Mouse (Mus musculus): Measurements from ENCODE around the gene Smox. TPM values are rescaled to one million over a fixed set of nuclear protein-coding genes. Genes with fewer than 3 reads are reported as not detected.

The Smox gene
- polyA plus RNA-seq, 1 experiment from 2014 or later, result 21.2 TPM

- Histone ChIP-seq H3K4me2 (ENCODE audit: low read length) (no peak overlapping the region), H3K4me3 (ENCODE audit: low read depth, low read length) (no peak overlapping the region), H3K27me3 (replicated peaks; ENCODE audit: control insufficient read depth, insufficient read depth, low read length) (peaks cover 49% of the 10 kb centered on the region), H3K36me3 (ENCODE audit: control insufficient read depth, insufficient read depth, low read length) (no peaks in the 10 kb centered on the region), H3K9me3 (ENCODE audit: control insufficient read depth, low read length) (no peaks in the 10 kb centered on the region), H3K4me1 (replicated peaks; ENCODE audit: control insufficient read depth, insufficient read depth, low read length) (no peaks in the 10 kb centered on the region), H3K9ac (ENCODE audit: low read length) (no peak overlapping the region), H3K27ac (ENCODE audit: low read depth) (no peak overlapping the region)
- WGBS, result 21% methylated on average over 9 of the region's 9 CpGs
- no peak for ATAC-seq (replicated peaks; ENCODE audit: low FRiP score, low TSS enrichment, low read depth)
- DNase-seq (ENCODE audit: low spot score), result no peak
Measured at GRCm38 (mm10) chr2:131552736-131553400, 61.6 kb downstream of the Smox start.

- Histone ChIP-seq H3K9ac (ENCODE audit: low read length) (no peak overlapping the region), H3K36me3 (ENCODE audit: control insufficient read depth, insufficient read depth, low read length) (no peaks in the 10 kb centered on the region), H3K4me2 (ENCODE audit: low read length) (no peak overlapping the region), H3K4me3 (ENCODE audit: low read depth, low read length) (no peak overlapping the region), H3K9me3 (ENCODE audit: control insufficient read depth, low read length) (no peaks in the 10 kb centered on the region), H3K4me1 (replicated peaks; ENCODE audit: control insufficient read depth, insufficient read depth, low read length) (peaks cover 7% of the 10 kb centered on the region; the same call in 1 of the 2 replicates), H3K27me3 (replicated peaks; ENCODE audit: control insufficient read depth, insufficient read depth, low read length) (peaks cover 67% of the 10 kb centered on the region), H3K27ac (ENCODE audit: low read depth) (no peak overlapping the region)
- DNase-seq (ENCODE audit: low spot score), result no peak
- ATAC-seq (replicated peaks; ENCODE audit: low FRiP score, low TSS enrichment, low read depth), result no peak
- WGBS, result 76% methylated on average over 2 of the region's 2 CpGs
Measured at GRCm38 (mm10) chr2:131557896-131558295, 66.6 kb downstream of the Smox start.

GRCm38 (mm10) chr2:131560205-131560919, 69.1 kb downstream of the Smox start:
- Histone ChIP-seq H3K9me3 (ENCODE audit: control insufficient read depth, low read length) (no peaks in the 10 kb centered on the region), H3K27ac (ENCODE audit: low read depth) (no peak overlapping the region), H3K4me3 (ENCODE audit: low read depth, low read length) (no peak overlapping the region), H3K9ac (ENCODE audit: low read length) (no peak overlapping the region), H3K4me1 (replicated peaks; ENCODE audit: control insufficient read depth, insufficient read depth, low read length) (peaks cover 10% of the 10 kb centered on the region; the same call in 1 of the 2 replicates), H3K27me3 (replicated peaks; ENCODE audit: control insufficient read depth, insufficient read depth, low read length) (peaks cover 85% of the 10 kb centered on the region), H3K4me2 (ENCODE audit: low read length) (0 out of 2 replicates have a peak overlapping the region, but pooled peaks have one; percentile 24), H3K36me3 (ENCODE audit: control insufficient read depth, insufficient read depth, low read length) (no peaks in the 10 kb centered on the region)
- ATAC-seq (replicated peaks; ENCODE audit: low FRiP score, low TSS enrichment, low read depth) (no peak), DNase-seq (ENCODE audit: low spot score) (peak; percentile 49)
- WGBS, result 45% methylated on average over 2 of the region's 2 CpGs

- H3K27ac ChIP-seq (ENCODE audit: low read depth), result no peak overlapping the region
- WGBS, result 3% methylated on average over 31 of the region's 33 CpGs
- H3K4me1 ChIP-seq (replicated peaks; ENCODE audit: control insufficient read depth, insufficient read depth, low read length), result peaks cover 10% of the 10 kb centered on the region; the same call in 1 of the 2 replicates
- DNase-seq (ENCODE audit: low spot score) (peak; percentile 59), ATAC-seq (replicated peaks; ENCODE audit: low FRiP score, low TSS enrichment, low read depth) (no peak)
- H3K4me3 ChIP-seq (ENCODE audit: low read depth, low read length), result peak overlapping the region; percentile 43
- no peaks in the 10 kb centered on the region for H3K9me3 ChIP-seq (ENCODE audit: control insufficient read depth, low read length)
- peak overlapping the region; percentile 73 for H3K4me2 ChIP-seq (ENCODE audit: low read length)
- H3K36me3 ChIP-seq (ENCODE audit: control insufficient read depth, insufficient read depth, low read length), result no peaks in the 10 kb centered on the region
- H3K9ac ChIP-seq (ENCODE audit: low read length), result no peak overlapping the region
- H3K27me3 ChIP-seq (replicated peaks; ENCODE audit: control insufficient read depth, insufficient read depth, low read length), result peaks cover 82% of the 10 kb centered on the region
Measured at GRCm38 (mm10) chr2:131561344-131561870, 70.1 kb downstream of the Smox start.

- Histone ChIP-seq H3K4me1 (replicated peaks; ENCODE audit: control insufficient read depth, insufficient read depth, low read length) (peaks cover 10% of the 10 kb centered on the region; the same call in 1 of the 2 replicates), H3K36me3 (ENCODE audit: control insufficient read depth, insufficient read depth, low read length) (no peaks in the 10 kb centered on the region), H3K9me3 (ENCODE audit: control insufficient read depth, low read length) (no peaks in the 10 kb centered on the region), H3K27me3 (replicated peaks; ENCODE audit: control insufficient read depth, insufficient read depth, low read length) (peaks cover 79% of the 10 kb centered on the region), H3K9ac (ENCODE audit: low read length) (peak within 1 kb of the TSS; percentile 31), H3K4me2 (ENCODE audit: low read length) (peak within 1 kb of the TSS; percentile 73), H3K4me3 (ENCODE audit: low read depth, low read length) (peak within 1 kb of the TSS; percentile 43), H3K27ac (ENCODE audit: low read depth) (no peak within 1 kb of the TSS)
- 2% methylated on average over 67 of the region's 82 CpGs for WGBS
- ATAC-seq (replicated peaks; ENCODE audit: low FRiP score, low TSS enrichment, low read depth) (peak; percentile 36; the same call in 1 of the 2 replicates), DNase-seq (ENCODE audit: low spot score) (peak; percentile 67)
Measured at GRCm38 (mm10) chr2:131561891-131562585, 70.7 kb downstream of the Smox start, which contains the start of gene Adra1d. Adra1d (minus strand) TSS chr2:131562283.

GRCm38 (mm10) chr2:131562586-131563122, 71.4 kb downstream of the Smox start:
- H3K4me1 ChIP-seq (replicated peaks; ENCODE audit: control insufficient read depth, insufficient read depth, low read length), result peaks cover 10% of the 10 kb centered on the region; the same call in 1 of the 2 replicates
- under 1% methylated on average over 30 of the region's 30 CpGs for WGBS
- DNase-seq (ENCODE audit: low spot score) (peak; percentile 79), ATAC-seq (replicated peaks; ENCODE audit: low FRiP score, low TSS enrichment, low read depth) (peak; percentile 60; the same call in 1 of the 2 replicates)
- no peaks in the 10 kb centered on the region for H3K36me3 ChIP-seq (ENCODE audit: control insufficient read depth, insufficient read depth, low read length)
- peak overlapping the region; percentile 73 for H3K4me2 ChIP-seq (ENCODE audit: low read length)
- peak overlapping the region; percentile 43 for H3K4me3 ChIP-seq (ENCODE audit: low read depth, low read length)
- H3K9ac ChIP-seq (ENCODE audit: low read length), result peak overlapping the region; percentile 31
- H3K27me3 ChIP-seq (replicated peaks; ENCODE audit: control insufficient read depth, insufficient read depth, low read length), result peaks cover 76% of the 10 kb centered on the region
- H3K27ac ChIP-seq (ENCODE audit: low read depth), result no peak overlapping the region
- H3K9me3 ChIP-seq (ENCODE audit: control insufficient read depth, low read length), result no peaks in the 10 kb centered on the region
